Mouse (Mus musculus): ENCODE results near the gene Ifnl3.

GRCm38 (mm10) chr7:28482854-28483253, 39.8 kb upstream of the Ifnl3 start:
- TF ChIP-seq CTCF (IDR thresholded peaks at IDR 0.05; ENCODE audit: low read depth) (no peak), EP300 (IDR thresholded peaks at IDR 0.05; ENCODE audit: low read depth) (no peak)

All from liver, embryonic 14.5 days (tissue).